Mouse (Mus musculus): Measurements from ENCODE around the gene Slc26a1. TPM values are rescaled to one million over a fixed set of nuclear protein-coding genes. Genes with fewer than 3 reads are reported as not detected.

Slc26a1 gene
- total RNA-seq (2021): 1 to 10 TPM; 2.6 to 2.8 TPM

- no peak for DNase-seq (ENCODE audit: extremely low spot score in 1 of 2, low spot score in 2 of 2)
- intact Hi-C loops (cut with DNase I): no loop called here
Observed at GRCm38 (mm10) chr5:108675251-108675816, at the start of gene Slc26a1. Gene Slc26a1 (minus strand): TSS chr5:108675569.

- DNase-seq (ENCODE audit: extremely low spot score in 1 of 2, low spot score in 2 of 2): no peak
- intact Hi-C loops (cut with DNase I): no loop called here
Observed at GRCm38 (mm10) chr5:108724006-108724405, 48.6 kb upstream of the Slc26a1 start.

- no peak for DNase-seq (ENCODE audit: extremely low spot score in 1 of 2, low spot score in 2 of 2)
- intact Hi-C loops (cut with DNase I): no loop called here
Observed at GRCm38 (mm10) chr5:108719761-108720160, 44.4 kb upstream of the Slc26a1 start.

- intact Hi-C loops (cut with DNase I): no loop called here
- no peak for DNase-seq (ENCODE audit: extremely low spot score in 1 of 2, low spot score in 2 of 2)
Observed at GRCm38 (mm10) chr5:108718051-108718450, 42.7 kb upstream of the Slc26a1 start.

GRCm38 (mm10) chr5:108715974-108716373 is 40.6 kb upstream of the Slc26a1 start:
- intact Hi-C loops (cut with DNase I): no loop called here
- DNase-seq (ENCODE audit: extremely low spot score in 1 of 2, low spot score in 2 of 2): no peak

GRCm38 (mm10) chr5:108714149-108714548 is 38.8 kb upstream of the Slc26a1 start:
- DNase-seq (ENCODE audit: extremely low spot score in 1 of 2, low spot score in 2 of 2): peak; percentile 50 to 62
- intact Hi-C loops (cut with DNase I): no loop called here

- DNase-seq (ENCODE audit: extremely low spot score in 1 of 2, low spot score in 2 of 2): peak in 1 of 2 experiments; percentile 12
- intact Hi-C loops (cut with DNase I): no loop called here
Observed at GRCm38 (mm10) chr5:108713691-108714090, 38.3 kb upstream of the Slc26a1 start.

- DNase-seq (ENCODE audit: extremely low spot score in 1 of 2, low spot score in 2 of 2): peak in 1 of 2 experiments; percentile 5
- intact Hi-C loops (cut with DNase I): no loop called here
Observed at GRCm38 (mm10) chr5:108713096-108713495, 37.7 kb upstream of the Slc26a1 start.

- intact Hi-C loops (cut with DNase I): no loop called here
- no peak for DNase-seq (ENCODE audit: extremely low spot score in 1 of 2, low spot score in 2 of 2)
Observed at GRCm38 (mm10) chr5:108711968-108712367, 36.6 kb upstream of the Slc26a1 start.

- intact Hi-C loops (cut with DNase I): no loop called here
- DNase-seq (ENCODE audit: extremely low spot score in 1 of 2, low spot score in 2 of 2): no peak
Observed at GRCm38 (mm10) chr5:108708981-108709731, 33.8 kb upstream of the Slc26a1 start.

GRCm38 (mm10) chr5:108708419-108708818 is 33.0 kb upstream of the Slc26a1 start:
- intact Hi-C loops (cut with DNase I): no loop called here
- no peak for DNase-seq (ENCODE audit: extremely low spot score in 1 of 2, low spot score in 2 of 2)

- DNase-seq (ENCODE audit: extremely low spot score in 1 of 2, low spot score in 2 of 2): no peak
Observed at GRCm38 (mm10) chr5:108707758-108708157, 32.4 kb upstream of the Slc26a1 start.

GRCm38 (mm10) chr5:108703754-108704626 is 28.6 kb upstream of the Slc26a1 start:
- intact Hi-C loops (cut with DNase I): no loop called here
- no peak for DNase-seq (ENCODE audit: extremely low spot score in 1 of 2, low spot score in 2 of 2)

More at GRCm38 (mm10) chr5:108707758-108708157, 32.4 kb upstream of the Slc26a1 start:
- intact Hi-C loops (cut with DNase I): no loop called here

GRCm38 (mm10) chr5:108701341-108702021 is 26.1 kb upstream of the Slc26a1 start:
- DNase-seq (ENCODE audit: extremely low spot score in 1 of 2, low spot score in 2 of 2): no peak
- intact Hi-C loops (cut with DNase I): no loop called here

GRCm38 (mm10) chr5:108700346-108700745 is 25.0 kb upstream of the Slc26a1 start:
- intact Hi-C loops (cut with DNase I): no loop called here
- no peak for DNase-seq (ENCODE audit: extremely low spot score in 1 of 2, low spot score in 2 of 2)

GRCm38 (mm10) chr5:108697341-108697753 is 22.0 kb upstream of the Slc26a1 start:
- DNase-seq (ENCODE audit: extremely low spot score in 1 of 2, low spot score in 2 of 2): peak; percentile 64
- intact Hi-C loops (cut with DNase I): no loop called here

GRCm38 (mm10) chr5:108696542-108696941 is 21.2 kb upstream of the Slc26a1 start:
- intact Hi-C loops (cut with DNase I): no loop called here
- no peak for DNase-seq (ENCODE audit: extremely low spot score in 1 of 2, low spot score in 2 of 2)

- intact Hi-C loops (cut with DNase I): no loop called here
- DNase-seq (ENCODE audit: extremely low spot score in 1 of 2, low spot score in 2 of 2): no peak
Observed at GRCm38 (mm10) chr5:108695861-108696260, 20.5 kb upstream of the Slc26a1 start.

All from left cerebral cortex, postnatal 10 days (tissue).